Mouse (Mus musculus) heart, postnatal 0 days (tissue): ENCODE data around the gene Prkacb. TPM values are rescaled to one million over a fixed set of nuclear protein-coding genes. Genes with fewer than 3 reads are reported as not detected.
A peak's percentile ranks its signal among the peaks of the same experiment; 100 is the strongest.

ENCODE experiments used
- ATAC-seq: fragments of 200-750 bp; cut with Nextera tagmentation; 2 replicates; pipeline ENCODE4 v1.8.0; 2017; ENCODE audit warnings: low read depth, moderate number of reproducible peaks, moderate library complexity; ENCODE audit not compliant: insufficient read depth
- DNase-seq: peaks from one replicate; pipeline ENCODE4 v3.0.0-alpha.2; 2016; ENCODE audit warnings: low spot score
- H3K27ac ChIP-seq: fragments of 300-500 bp; sonication (generic); 2 replicates; pipeline ENCODE4 v1.5.1; 2014; ENCODE audit warnings: low read depth, mild to moderate bottlenecking
- H3K27me3 ChIP-seq: fragments of 300-500 bp; sonication (generic); 2 replicates; pipeline ENCODE4 v1.6.1; 2014; ENCODE audit warnings: low read length, mixed read lengths; ENCODE audit not compliant: control insufficient read depth, insufficient read depth
- H3K36me3 ChIP-seq: fragments of 300-500 bp; sonication (generic); replicated peaks from 2 replicates; pipeline ENCODE4 v1.6.1; 2014; ENCODE audit warnings: low read length, mixed read lengths; ENCODE audit not compliant: control insufficient read depth, insufficient read depth
- H3K4me1 ChIP-seq: fragments of 300-500 bp; sonication (generic); 2 replicates; pipeline ENCODE4 v1.6.1; 2014; ENCODE audit warnings: antibody characterized with exemption; ENCODE audit not compliant: control insufficient read depth, insufficient read depth
- H3K4me2 ChIP-seq: fragments of 300-500 bp; sonication (generic); 2 replicates; pipeline ENCODE4 v1.6.1; 2014; ENCODE audit warnings: low read depth, mild to moderate bottlenecking, low read length, moderate library complexity
- H3K4me3 ChIP-seq: fragments of 300-500 bp; sonication (generic); 2 replicates; pipeline ENCODE4 v1.5.1; 2014; ENCODE audit warnings: low read depth, low read length
- H3K9ac ChIP-seq: fragments of 300-500 bp; sonication (generic); replicated peaks from 2 replicates; pipeline ENCODE4 v1.6.1; 2014; ENCODE audit warnings: low read depth, low read length, mixed read lengths
- H3K9me3 ChIP-seq: fragments of 300-500 bp; sonication (generic); replicated peaks from 2 replicates; pipeline ENCODE4 v1.6.1; 2016; ENCODE audit warnings: low read length; ENCODE audit not compliant: control insufficient read depth
- CTCF ChIP-seq: IDR thresholded peaks from 2 replicates; pipeline ENCODE4 v1.5.1; 2016; ENCODE audit warnings: antibody characterized with exemption, control low read depth, low read depth
- EP300 ChIP-seq: IDR thresholded peaks from 2 replicates; pipeline ENCODE4 v1.6.1; 2016; ENCODE audit warnings: antibody characterized with exemption, low read depth
- WGBS: fragments of 180-500 bp; shearing (Covaris S2); extraction: QIAGEN DNeasy Blood & Tissue Kit; methylation state at CpG from one replicate; pipeline ENCODE4 v1.1.7; 2014; 5-methylcytosine and 5-hydroxymethylcytosine counted together
- polyA plus RNA-seq: library from polyadenylated mRNA; unstranded; fragments of >200 nt; fragmentation: Nextera tagmentation; extraction: Ambion mirVana; gene quantifications from 2 replicates; pipeline ENCODE4 v1.2.1, GENCODE M21; 2015
- total RNA-seq: library from RNA; depleted of rRNA; stranded (reverse); fragments of >200 nt; gene quantifications from 2 replicates; pipeline ENCODE4 v1.2.3, GENCODE M21; 2014; ENCODE audit warnings: low replicate concordance

Gene Prkacb
- total and polyA plus RNA-seq, 2 experiments from 2014 or later, result 41.7 to 58.6 TPM

DNA sequence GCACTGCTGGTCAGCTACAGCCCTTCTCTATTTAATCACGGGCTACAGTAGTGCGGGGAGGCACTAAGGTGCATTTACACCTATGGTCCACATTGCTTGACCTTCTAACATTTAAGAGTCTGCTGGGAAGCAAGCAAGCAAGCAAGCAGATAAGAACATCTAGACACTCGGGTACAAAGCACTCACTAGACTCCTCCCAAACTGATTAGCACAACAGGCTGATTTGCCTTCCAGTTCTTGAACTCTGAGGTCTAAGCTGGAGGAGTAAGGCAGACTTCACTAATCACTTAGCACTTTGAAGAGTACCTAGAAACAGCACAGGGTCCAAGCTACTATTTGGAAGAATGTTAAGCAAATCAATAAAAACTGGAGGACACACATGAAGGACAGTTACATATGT, 77.1 kb downstream of the Prkacb start:
- 45% methylated on average over 3 of the region's 3 CpGs for WGBS
- Histone ChIP-seq H3K4me1 (peaks cover 10% of the 10 kb centered on the region), H3K4me2 (no peak overlapping the region), H3K27ac (0 out of 2 replicates have a peak overlapping the region, but pooled peaks have one; percentile 15), H3K4me3 (no peak overlapping the region), H3K36me3 (peaks cover 48% of the 10 kb centered on the region), H3K27me3 (no peaks in the 10 kb centered on the region), H3K9ac (no peak overlapping the region), H3K9me3 (no peaks in the 10 kb centered on the region)
- DNase-seq (no peak), ATAC-seq (0 out of 2 replicates have a peak, but pooled peaks have one; percentile 6)
- no peak for TF ChIP-seq EP300
- TF ChIP-seq CTCF, result no peak

DNA sequence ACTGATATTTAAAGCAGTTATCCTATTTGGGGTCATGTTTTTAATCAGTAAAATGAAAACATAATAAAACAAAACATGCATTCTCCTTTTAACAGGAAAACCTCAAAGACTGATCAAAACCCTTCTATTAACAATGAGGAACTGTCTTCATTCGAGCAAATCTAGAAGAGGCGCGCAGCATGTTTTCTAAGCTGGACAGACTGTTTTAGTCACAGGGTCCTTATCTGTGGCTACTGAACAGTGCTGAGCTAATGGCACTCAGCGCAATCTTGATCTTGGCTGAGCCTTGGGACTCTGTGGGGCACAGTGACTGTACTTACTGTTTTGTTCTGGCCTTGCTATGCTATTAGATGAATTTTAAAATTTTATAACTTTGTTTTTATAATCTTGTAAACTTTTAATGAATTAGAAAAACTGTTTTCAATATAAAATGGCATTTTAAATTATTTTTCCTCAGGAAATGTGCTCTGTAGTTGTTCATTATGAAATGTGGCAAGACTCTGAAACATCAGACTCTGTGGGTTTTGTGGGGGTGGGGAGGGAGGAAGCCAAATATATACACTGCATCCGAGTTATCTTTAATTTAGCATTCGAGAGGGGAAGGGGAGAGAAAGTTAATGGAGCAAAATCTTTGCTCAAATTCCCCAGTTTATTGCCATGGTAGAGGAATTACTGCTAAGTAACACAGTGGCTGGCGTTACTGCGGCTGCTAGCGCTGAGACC, 77.7 kb downstream of the Prkacb start:
- H3K27me3 ChIP-seq, result no peaks in the 10 kb centered on the region
- no peak overlapping the region for H3K4me2 ChIP-seq
- H3K27ac ChIP-seq, result 0 out of 2 replicates have a peak overlapping the region, but pooled peaks have one; percentile 15
- DNase-seq, result no peak
- no peaks in the 10 kb centered on the region for H3K9me3 ChIP-seq
- peaks cover 10% of the 10 kb centered on the region for H3K4me1 ChIP-seq
- TF ChIP-seq CTCF (no peak), EP300 (no peak)
- no peak overlapping the region for H3K4me3 ChIP-seq
- WGBS, result 32% methylated on average over 9 of the region's 9 CpGs
- H3K9ac ChIP-seq, result no peak overlapping the region
- no peak for ATAC-seq
- H3K36me3 ChIP-seq, result peaks cover 48% of the 10 kb centered on the region

DNA sequence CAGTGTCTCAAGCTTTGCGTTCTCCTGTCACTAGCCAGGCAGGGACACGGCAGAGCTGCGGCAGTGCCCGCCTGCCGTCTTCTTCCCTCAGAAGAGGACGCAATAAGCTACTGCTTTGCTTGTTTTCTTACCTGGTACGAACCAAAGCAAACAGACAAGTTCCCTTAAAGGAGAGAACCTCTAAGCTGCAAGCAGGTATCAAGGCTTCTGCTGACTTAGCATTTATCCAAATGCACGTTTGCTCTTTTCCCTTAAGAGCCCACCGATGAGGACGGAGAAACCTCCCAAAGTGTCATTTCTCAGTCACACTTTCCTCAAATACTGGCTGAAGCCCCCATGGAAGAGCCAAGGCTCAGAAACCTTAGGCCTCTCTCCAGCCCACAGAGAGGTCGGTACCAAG, 81.3 kb downstream of the Prkacb start:
- TF ChIP-seq CTCF (no peak), EP300 (no peak)
- Histone ChIP-seq H3K4me2 (no peak overlapping the region), H3K9me3 (no peaks in the 10 kb centered on the region), H3K36me3 (peaks cover 31% of the 10 kb centered on the region), H3K9ac (no peak overlapping the region), H3K27me3 (no peaks in the 10 kb centered on the region), H3K4me1 (peaks cover 10% of the 10 kb centered on the region), H3K4me3 (no peak overlapping the region), H3K27ac (no peak overlapping the region)
- DNase-seq (no peak), ATAC-seq (no peak)
- WGBS, result 79% methylated on average over 11 of the region's 11 CpGs

DNA sequence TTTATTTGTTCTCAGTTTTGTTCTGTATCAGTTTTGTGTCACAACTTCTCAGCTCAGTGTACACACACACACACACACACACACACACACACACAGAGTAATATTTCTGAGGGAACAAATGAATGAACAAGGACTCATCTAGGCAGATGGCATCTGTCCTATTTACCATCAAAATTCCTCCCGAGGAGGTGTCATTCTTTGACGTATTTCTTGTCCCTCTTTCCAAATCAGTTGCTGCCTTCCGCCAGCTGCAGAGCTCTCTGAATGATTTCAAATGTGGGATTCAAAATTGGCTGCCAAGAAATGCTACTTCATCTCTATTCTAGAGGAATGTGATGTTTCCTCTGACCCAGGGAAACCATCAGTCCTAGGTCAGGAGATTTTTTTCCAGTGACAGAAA, 89.8 kb downstream of the Prkacb start:
- Histone ChIP-seq H3K27ac (no peak overlapping the region), H3K4me2 (no peak overlapping the region), H3K4me3 (no peak overlapping the region), H3K36me3 (peaks cover 6% of the 10 kb centered on the region; the same call in 1 of the 2 replicates), H3K4me1 (no peaks in the 10 kb centered on the region), H3K9ac (no peak overlapping the region), H3K27me3 (no peaks in the 10 kb centered on the region), H3K9me3 (peaks cover 8% of the 10 kb centered on the region; the same call in 1 of the 2 replicates)
- WGBS, result 54% methylated on average over 3 of the region's 3 CpGs
- TF ChIP-seq CTCF, result no peak
- TF ChIP-seq EP300, result no peak
- DNase-seq (peak; percentile 26), ATAC-seq (no peak)

DNA sequence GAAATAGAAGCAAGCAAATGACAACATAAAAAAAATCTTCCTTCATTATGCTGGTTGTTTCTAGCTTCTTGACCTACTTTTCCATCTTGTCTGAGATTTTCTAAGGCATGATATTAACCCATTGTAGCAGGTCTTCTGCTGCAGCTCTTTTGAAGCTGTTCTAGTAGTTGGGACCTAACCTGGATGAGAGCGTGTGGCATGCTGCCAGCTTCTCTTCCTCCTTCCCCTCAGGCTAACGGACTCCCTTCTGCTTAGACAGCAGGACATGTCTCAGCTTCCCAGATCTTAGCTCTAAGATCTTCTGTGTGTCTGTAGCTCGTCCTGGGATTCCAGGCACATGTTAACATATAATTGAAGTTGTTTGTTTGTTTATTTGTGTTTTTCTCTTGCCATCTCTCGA, 93.1 kb downstream of the Prkacb start:
- no peak overlapping the region for H3K4me3 ChIP-seq
- no peaks in the 10 kb centered on the region for H3K4me1 ChIP-seq
- 58% methylated on average over 4 of the region's 4 CpGs for WGBS
- DNase-seq (no peak), ATAC-seq (no peak)
- H3K27ac ChIP-seq, result no peak overlapping the region
- H3K4me2 ChIP-seq, result no peak overlapping the region
- H3K27me3 ChIP-seq, result no peaks in the 10 kb centered on the region
- H3K9ac ChIP-seq, result no peak overlapping the region
- no peaks in the 10 kb centered on the region for H3K36me3 ChIP-seq
- no peaks in the 10 kb centered on the region for H3K9me3 ChIP-seq
- TF ChIP-seq CTCF (no peak), EP300 (no peak)

DNA sequence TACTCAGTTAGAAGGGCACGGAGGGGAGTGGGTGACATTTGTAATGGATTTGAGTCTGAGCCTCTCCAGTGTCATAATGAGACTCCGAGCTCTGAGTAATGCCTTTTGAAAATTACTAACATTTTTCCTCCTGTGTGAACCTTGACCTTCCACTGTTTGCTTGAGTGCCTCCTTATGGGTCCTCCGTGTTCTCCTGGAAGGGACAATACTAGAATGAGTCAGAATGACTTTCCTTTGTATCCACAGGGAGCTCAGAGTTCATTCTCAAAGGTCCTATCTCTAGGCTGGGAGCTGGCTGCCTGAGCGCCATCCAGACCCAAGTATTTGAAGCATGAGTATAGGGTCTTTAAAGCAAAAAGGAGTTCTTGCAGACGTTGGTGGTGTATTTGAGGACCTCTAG, 94.5 kb downstream of the Prkacb start:
- H3K27ac ChIP-seq, result no peak overlapping the region
- no peaks in the 10 kb centered on the region for H3K4me1 ChIP-seq
- 70% methylated on average over 5 of the region's 5 CpGs for WGBS
- H3K9ac ChIP-seq, result no peak overlapping the region
- H3K4me3 ChIP-seq, result no peak overlapping the region
- no peaks in the 10 kb centered on the region for H3K9me3 ChIP-seq
- H3K27me3 ChIP-seq, result no peaks in the 10 kb centered on the region
- no peak for ATAC-seq
- no peak for DNase-seq
- no peak overlapping the region for H3K4me2 ChIP-seq
- TF ChIP-seq CTCF, result no peak
- no peak for TF ChIP-seq EP300
- H3K36me3 ChIP-seq, result no peaks in the 10 kb centered on the region
